Mouse (Mus musculus): ENCODE results near the gene Acss2. TPM values are rescaled to one million over a fixed set of nuclear protein-coding genes. Genes with fewer than 3 reads are reported as not detected.

The Acss2 gene
- polyA plus RNA-seq, 1 experiment = 1.0 TPM

DNA sequence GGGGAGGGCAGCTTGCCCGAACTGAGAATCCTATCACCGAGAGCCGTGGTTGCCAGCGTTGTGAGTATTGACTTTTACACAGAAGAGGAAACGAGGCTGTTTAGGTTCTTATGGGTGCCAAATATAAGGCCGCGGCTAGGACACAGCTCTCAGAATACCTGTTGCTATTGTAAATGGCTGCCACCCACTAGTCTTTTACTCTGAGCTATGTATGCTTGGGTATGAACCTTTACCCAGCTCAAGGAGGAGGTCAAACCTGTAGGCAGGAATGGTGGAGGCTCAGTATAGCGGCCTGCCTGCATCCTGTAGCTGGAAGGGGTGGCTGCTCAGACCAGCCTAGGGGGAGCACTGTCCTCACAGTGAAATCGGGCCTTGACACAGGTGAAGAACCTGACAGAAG lies 110.4 kb downstream of the Acss2 start:
- H3K36me3 ChIP-seq (ENCODE audit: control insufficient read depth) = peaks cover 56% of the 10 kb centered on the region
- H3K4me3 ChIP-seq (replicated peaks) = no peak overlapping the region
- H3K9me3 ChIP-seq (ENCODE audit: control insufficient read depth, low read length) = peaks cover 2% of the 10 kb centered on the region; the same call in 1 of the 2 replicates
- H3K4me1 ChIP-seq (ENCODE audit: control insufficient read depth) = peaks cover 53% of the 10 kb centered on the region
- TF ChIP-seq GATA1 (IDR thresholded peaks at IDR 0.05; ENCODE audit: low read length) (no peak), TAL1 (IDR thresholded peaks at IDR 0.05; ENCODE audit: low read length) (no peak)
- H3K27me3 ChIP-seq (ENCODE audit: control insufficient read depth) = peaks cover 60% of the 10 kb centered on the region

DNA sequence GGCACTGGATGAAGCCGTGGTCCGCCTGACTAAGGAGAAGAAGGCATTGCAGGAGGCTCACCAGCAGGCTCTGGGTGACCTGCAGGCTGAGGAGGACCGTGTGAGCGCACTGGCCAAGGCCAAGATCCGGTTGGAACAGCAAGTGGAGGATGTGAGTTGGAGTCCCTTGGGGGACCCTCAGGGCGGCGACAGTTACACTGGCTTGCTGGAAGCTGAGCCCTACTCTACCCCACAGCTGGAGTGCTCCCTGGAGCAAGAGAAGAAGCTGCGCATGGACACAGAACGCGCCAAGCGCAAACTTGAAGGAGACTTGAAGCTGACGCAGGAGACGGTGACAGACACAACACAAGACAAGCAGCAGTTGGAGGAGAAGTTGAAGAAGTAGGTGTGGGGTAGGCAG lies 110.8 kb downstream of the Acss2 start:
- Histone ChIP-seq H3K9me3 (ENCODE audit: control insufficient read depth, low read length) (peaks cover 2% of the 10 kb centered on the region; the same call in 1 of the 2 replicates), H3K27me3 (ENCODE audit: control insufficient read depth) (peaks cover 60% of the 10 kb centered on the region), H3K36me3 (ENCODE audit: control insufficient read depth) (peaks cover 56% of the 10 kb centered on the region), H3K4me3 (replicated peaks) (no peak overlapping the region), H3K4me1 (ENCODE audit: control insufficient read depth) (peaks cover 49% of the 10 kb centered on the region)
- TF ChIP-seq GATA1 (IDR thresholded peaks at IDR 0.05; ENCODE audit: low read length) (no peak), TAL1 (IDR thresholded peaks at IDR 0.05; ENCODE audit: low read length) (no peak)

DNA sequence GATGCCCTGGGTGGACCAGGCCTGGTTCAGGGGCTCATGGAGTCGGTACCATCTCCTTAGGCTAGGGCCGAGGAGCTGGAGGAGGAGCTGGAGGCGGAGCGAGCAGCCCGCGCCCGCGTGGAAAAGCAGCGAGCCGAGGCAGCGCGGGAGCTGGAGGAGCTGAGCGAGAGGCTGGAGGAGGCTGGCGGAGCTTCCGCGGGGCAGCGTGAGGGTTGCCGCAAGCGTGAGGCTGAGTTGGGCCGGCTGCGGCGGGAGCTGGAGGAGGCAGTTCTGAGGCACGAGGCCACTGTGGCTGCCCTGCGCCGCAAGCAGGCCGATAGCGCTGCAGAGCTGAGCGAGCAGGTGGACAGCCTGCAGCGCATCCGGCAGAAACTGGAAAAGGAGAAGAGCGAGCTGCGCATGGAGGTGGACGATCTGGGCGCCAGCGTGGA lies 111.5 kb downstream of the Acss2 start:
- peaks cover 42% of the 10 kb centered on the region for H3K4me1 ChIP-seq (ENCODE audit: control insufficient read depth)
- H3K27me3 ChIP-seq (ENCODE audit: control insufficient read depth) = peaks cover 60% of the 10 kb centered on the region
- peak overlapping the region; percentile 55 for H3K4me3 ChIP-seq (replicated peaks)
- H3K9me3 ChIP-seq (ENCODE audit: control insufficient read depth, low read length) = peaks cover 2% of the 10 kb centered on the region; the same call in 1 of the 2 replicates
- H3K36me3 ChIP-seq (ENCODE audit: control insufficient read depth) = peaks cover 59% of the 10 kb centered on the region
- no peak for TF ChIP-seq TAL1 (IDR thresholded peaks at IDR 0.05; ENCODE audit: low read length)
- no peak for TF ChIP-seq GATA1 (IDR thresholded peaks at IDR 0.05; ENCODE audit: low read length)

DNA sequence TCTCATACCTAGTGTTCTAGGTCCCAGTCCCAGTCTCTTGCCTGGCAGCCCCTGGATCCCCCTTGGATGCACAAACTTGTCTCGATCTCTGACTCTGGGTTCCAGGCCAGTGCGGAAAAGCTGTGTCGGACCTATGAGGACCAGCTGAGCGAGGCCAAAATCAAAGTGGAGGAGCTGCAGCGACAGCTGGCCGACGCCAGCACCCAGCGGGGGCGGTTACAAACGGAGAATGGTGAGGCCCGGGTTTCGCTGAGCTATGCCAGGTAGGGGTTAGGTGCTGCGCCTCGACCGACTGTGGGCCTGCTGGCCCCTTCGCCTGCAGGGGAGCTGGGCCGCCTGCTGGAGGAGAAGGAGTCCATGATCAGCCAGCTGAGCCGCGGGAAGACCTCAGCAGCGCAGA lies 112.4 kb downstream of the Acss2 start:
- H3K9me3 ChIP-seq (ENCODE audit: control insufficient read depth, low read length) = peaks cover 2% of the 10 kb centered on the region; the same call in 1 of the 2 replicates
- H3K4me3 ChIP-seq (replicated peaks) = no peak overlapping the region
- peaks cover 60% of the 10 kb centered on the region for H3K27me3 ChIP-seq (ENCODE audit: control insufficient read depth)
- H3K4me1 ChIP-seq (ENCODE audit: control insufficient read depth) = peaks cover 36% of the 10 kb centered on the region
- H3K36me3 ChIP-seq (ENCODE audit: control insufficient read depth) = peaks cover 68% of the 10 kb centered on the region
- TF ChIP-seq GATA1 (IDR thresholded peaks at IDR 0.05; ENCODE audit: low read length) (no peak), TAL1 (IDR thresholded peaks at IDR 0.05; ENCODE audit: low read length) (no peak)

DNA sequence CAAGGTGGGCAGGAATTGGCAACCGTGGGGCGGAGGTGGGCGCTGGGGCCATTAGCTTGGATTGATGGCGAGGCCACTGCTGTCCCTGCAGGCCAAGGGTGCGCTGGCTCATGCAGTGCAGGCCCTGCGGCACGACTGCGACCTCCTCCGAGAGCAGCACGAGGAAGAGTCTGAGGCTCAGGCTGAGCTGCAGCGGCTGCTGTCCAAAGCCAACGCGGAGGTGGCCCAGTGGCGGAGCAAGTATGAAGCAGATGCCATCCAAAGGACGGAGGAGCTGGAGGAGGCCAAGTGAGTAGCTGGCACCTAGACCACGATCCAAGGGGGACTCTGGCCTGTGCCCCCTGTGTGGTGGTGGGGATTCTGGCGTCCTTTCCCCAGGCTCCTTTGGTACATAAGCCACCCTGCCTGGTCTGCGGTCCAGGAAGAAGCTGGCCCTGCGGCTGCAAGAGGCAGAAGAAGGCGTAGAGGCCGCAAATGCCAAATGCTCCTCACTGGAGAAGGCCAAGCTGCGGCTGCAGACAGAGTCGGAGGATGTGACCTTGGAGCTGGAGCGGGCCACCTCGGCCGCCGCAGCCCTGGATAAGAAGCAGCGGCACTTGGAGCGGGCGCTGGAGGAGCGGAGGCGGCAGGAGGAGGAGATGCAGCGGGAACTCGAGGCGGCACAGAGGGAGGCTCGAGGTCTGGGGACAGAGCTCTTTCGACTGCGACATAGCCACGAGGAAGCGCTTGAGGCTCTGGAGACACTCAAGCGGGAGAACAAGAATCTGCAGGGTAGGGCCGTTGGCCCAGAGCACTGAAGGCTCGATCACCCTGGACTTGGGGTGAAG lies 113.1 kb downstream of the Acss2 start:
- H3K27me3 ChIP-seq (ENCODE audit: control insufficient read depth) = peaks cover 56% of the 10 kb centered on the region
- peaks cover 2% of the 10 kb centered on the region; the same call in 1 of the 2 replicates for H3K9me3 ChIP-seq (ENCODE audit: control insufficient read depth, low read length)
- TF ChIP-seq GATA1 (IDR thresholded peaks at IDR 0.05; ENCODE audit: low read length) (no peak), TAL1 (IDR thresholded peaks at IDR 0.05; ENCODE audit: low read length) (no peak)
- H3K4me1 ChIP-seq (ENCODE audit: control insufficient read depth) = peaks cover 32% of the 10 kb centered on the region
- H3K4me3 ChIP-seq (replicated peaks) = no peak overlapping the region
- peaks cover 74% of the 10 kb centered on the region for H3K36me3 ChIP-seq (ENCODE audit: control insufficient read depth)

DNA sequence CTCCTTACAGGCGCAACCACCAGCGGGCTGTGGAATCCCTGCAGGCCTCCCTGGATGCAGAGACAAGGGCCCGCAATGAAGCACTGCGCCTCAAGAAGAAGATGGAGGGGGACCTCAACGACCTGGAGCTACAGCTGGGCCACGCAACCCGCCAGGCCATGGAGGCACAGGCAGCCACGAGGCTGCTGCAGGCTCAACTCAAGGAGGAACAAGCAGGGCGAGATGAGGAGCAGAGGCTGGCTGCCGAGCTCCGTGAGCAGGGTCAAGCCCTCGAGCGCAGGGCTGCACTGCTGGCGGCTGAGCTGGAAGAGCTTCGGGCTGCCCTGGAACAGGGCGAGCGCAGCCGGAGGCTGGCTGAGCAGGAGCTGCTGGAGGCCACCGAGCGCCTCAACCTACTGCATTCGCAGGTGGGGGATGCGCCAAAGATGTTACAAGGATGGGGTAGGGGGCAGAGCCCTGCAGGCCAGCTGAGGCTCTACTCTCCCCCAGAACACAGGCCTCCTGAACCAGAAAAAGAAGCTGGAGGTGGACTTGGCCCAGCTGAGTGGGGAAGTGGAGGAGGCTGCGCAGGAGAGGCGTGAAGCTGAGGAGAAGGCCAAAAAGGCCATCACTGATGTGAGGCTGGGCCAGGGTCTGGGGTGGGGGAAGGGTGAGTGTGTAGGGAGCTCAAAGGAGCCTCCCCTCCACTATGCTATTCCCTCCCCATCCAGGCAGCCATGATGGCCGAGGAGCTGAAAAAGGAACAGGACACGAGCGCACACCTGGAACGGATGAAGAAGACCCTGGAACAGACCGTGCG lies 114.6 kb downstream of the Acss2 start:
- TF ChIP-seq GATA1 (IDR thresholded peaks at IDR 0.05; ENCODE audit: low read length) (no peak), TAL1 (IDR thresholded peaks at IDR 0.05; ENCODE audit: low read length) (no peak)
- Histone ChIP-seq H3K27me3 (ENCODE audit: control insufficient read depth) (peaks cover 47% of the 10 kb centered on the region), H3K36me3 (ENCODE audit: control insufficient read depth) (peaks cover 85% of the 10 kb centered on the region), H3K9me3 (ENCODE audit: control insufficient read depth, low read length) (peaks cover 2% of the 10 kb centered on the region; the same call in 1 of the 2 replicates), H3K4me1 (ENCODE audit: control insufficient read depth) (peaks cover 24% of the 10 kb centered on the region), H3K4me3 (replicated peaks) (no peak overlapping the region)

DNA sequence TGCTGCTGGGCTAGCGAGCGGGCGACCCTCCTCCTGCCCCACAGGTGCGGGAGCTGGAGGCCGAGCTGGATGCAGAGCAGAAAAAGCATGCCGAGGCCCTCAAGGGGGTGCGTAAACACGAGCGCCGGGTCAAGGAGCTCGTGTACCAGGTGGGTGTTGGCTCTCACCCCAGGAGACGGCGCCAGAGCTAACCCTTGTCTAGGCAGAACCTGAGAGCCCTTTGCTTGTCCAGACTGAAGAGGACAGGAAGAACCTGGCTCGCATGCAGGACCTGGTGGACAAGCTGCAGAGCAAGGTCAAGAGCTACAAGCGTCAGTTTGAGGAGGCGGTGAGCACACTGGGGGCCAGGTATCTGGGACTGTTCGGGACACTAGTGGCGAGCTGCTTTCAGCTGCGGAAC lies 115.4 kb downstream of the Acss2 start:
- peaks cover 2% of the 10 kb centered on the region; the same call in 1 of the 2 replicates for H3K9me3 ChIP-seq (ENCODE audit: control insufficient read depth, low read length)
- peaks cover 39% of the 10 kb centered on the region for H3K27me3 ChIP-seq (ENCODE audit: control insufficient read depth)
- TF ChIP-seq TAL1 (IDR thresholded peaks at IDR 0.05; ENCODE audit: low read length) = no peak
- no peak for TF ChIP-seq GATA1 (IDR thresholded peaks at IDR 0.05; ENCODE audit: low read length)
- H3K4me3 ChIP-seq (replicated peaks) = no peak overlapping the region
- H3K4me1 ChIP-seq (ENCODE audit: control insufficient read depth) = peaks cover 22% of the 10 kb centered on the region
- H3K36me3 ChIP-seq (ENCODE audit: control insufficient read depth) = peaks cover 87% of the 10 kb centered on the region

DNA sequence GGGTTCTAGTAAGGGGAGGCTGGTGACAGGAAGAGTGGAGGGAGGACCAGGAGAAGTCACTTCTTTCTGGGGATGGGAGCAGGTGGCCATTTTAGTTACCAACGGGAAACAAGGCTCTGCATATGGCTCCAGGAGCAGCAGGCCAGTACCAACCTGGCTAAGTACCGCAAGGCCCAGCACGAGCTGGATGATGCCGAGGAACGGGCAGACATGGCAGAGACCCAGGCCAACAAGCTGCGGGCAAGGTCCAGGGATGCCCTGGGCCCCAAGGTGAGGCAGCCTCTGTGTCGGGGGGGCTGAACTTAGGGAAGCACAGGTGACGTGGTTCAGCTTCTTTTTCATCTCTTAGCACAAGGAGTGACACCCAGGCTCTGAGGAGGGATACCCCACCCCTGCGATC lies 116.0 kb downstream of the Acss2 start:
- H3K36me3 ChIP-seq (ENCODE audit: control insufficient read depth) = peaks cover 85% of the 10 kb centered on the region
- H3K9me3 ChIP-seq (ENCODE audit: control insufficient read depth, low read length) = peaks cover 2% of the 10 kb centered on the region; the same call in 1 of the 2 replicates
- H3K27me3 ChIP-seq (ENCODE audit: control insufficient read depth) = peaks cover 33% of the 10 kb centered on the region
- H3K4me1 ChIP-seq (ENCODE audit: control insufficient read depth) = peaks cover 17% of the 10 kb centered on the region
- no peak overlapping the region for H3K4me3 ChIP-seq (replicated peaks)
- TF ChIP-seq GATA1 (IDR thresholded peaks at IDR 0.05; ENCODE audit: low read length) (no peak), TAL1 (IDR thresholded peaks at IDR 0.05; ENCODE audit: low read length) (no peak)

DNA sequence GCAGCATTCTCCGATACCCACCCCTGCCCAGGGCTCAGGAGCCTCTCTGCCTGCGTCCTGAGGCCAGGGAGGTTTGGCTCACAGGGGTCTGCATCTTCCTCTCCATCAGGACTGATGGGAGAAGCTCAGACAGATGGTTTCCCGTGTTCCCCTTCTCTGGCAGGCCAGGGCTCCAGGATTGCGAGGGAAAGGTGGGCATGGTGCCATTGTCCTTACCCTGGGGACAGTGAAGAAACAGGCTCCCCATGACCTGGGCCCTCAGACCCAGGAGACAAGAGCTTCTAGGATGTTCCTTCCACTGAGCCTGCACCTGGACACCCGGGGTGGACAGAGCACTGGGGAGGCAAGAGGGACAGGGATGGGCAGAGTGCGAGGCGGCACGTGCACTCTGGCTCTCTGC lies 116.8 kb downstream of the Acss2 start:
- Histone ChIP-seq H3K27me3 (ENCODE audit: control insufficient read depth) (peaks cover 25% of the 10 kb centered on the region), H3K4me3 (replicated peaks) (no peak overlapping the region), H3K36me3 (ENCODE audit: control insufficient read depth) (peaks cover 92% of the 10 kb centered on the region), H3K9me3 (ENCODE audit: control insufficient read depth, low read length) (peaks cover 2% of the 10 kb centered on the region; the same call in 1 of the 2 replicates), H3K4me1 (ENCODE audit: control insufficient read depth) (peaks cover 9% of the 10 kb centered on the region)
- TF ChIP-seq TAL1 (IDR thresholded peaks at IDR 0.05; ENCODE audit: low read length) = no peak
- TF ChIP-seq GATA1 (IDR thresholded peaks at IDR 0.05; ENCODE audit: low read length) = no peak

Other genes with a start within 250 kb of the Acss2 start
- gene Map1lc3a, start 241.7 kb upstream of the Acss2 start, polyA plus RNA-seq (2012) = 7.8 and 8.1 TPM in 2 replicates
- gene Pigu, start 160.5 kb upstream of the Acss2 start, polyA plus RNA-seq (2012) = 0.77 and 1.2 TPM in 2 replicates
- 0.27 and 0.51 TPM in 2 replicates for gene Trp53inp2, start 136.9 kb upstream of the Acss2 start, polyA plus RNA-seq (2012)
- gene Ncoa6, start 44.1 kb upstream of the Acss2 start, polyA plus RNA-seq (2012) = 0.63 and 0.81 TPM in 2 replicates
- not detected in 2 replicates for gene Ggt7, start 289 bp downstream of the Acss2 start, polyA plus RNA-seq (2012)
- gene Gss, start 74.9 kb downstream of the Acss2 start, polyA plus RNA-seq (2012) = 6.8 and 8.6 TPM in 2 replicates
- 7.6 and 12.3 TPM in 2 replicates for gene Myh7b, start 93.3 kb downstream of the Acss2 start, polyA plus RNA-seq (2012)
- 9.2 and 11.1 TPM in 2 replicates for gene Trpc4ap, start 174.4 kb downstream of the Acss2 start, polyA plus RNA-seq (2012)
- gene Edem2, start 211.5 kb downstream of the Acss2 start, polyA plus RNA-seq (2012) = 2.2 and 2.8 TPM in 2 replicates
- gene Gm17581, start 217.9 kb downstream of the Acss2 start, polyA plus RNA-seq (2012) = not detected in 2 replicates
- gene Procr, start 233.2 kb downstream of the Acss2 start, polyA plus RNA-seq (2012) = 0.06 TPM in 1 of 2 replicates, not detected in the other

Measured in erythroblast, embryonic 14.5 days (primary cell).